ENCODE assay signal across 9 mouse cellular contexts in genomic region chr6:99065569-99066353, GRCm38 (mm10).
DNase-seq lines count a peak whose midpoint lies in the region; ATAC-seq and TF ChIP-seq lines count a peak whose summit lies in the region.
"Had no signal": no experiment of that assay in that cellular context is flagged by ENCODE, and none has a peak within 500 bp of the region (broad histone marks: within the 10 kb centered on the region; RNA-seq: fewer than 3 reads in every experiment).

No protein-coding gene starts in this region.

- no peak overlapping the region for H3K4me3 ChIP-seq in forebrain, embryonic 10.5 days
- no peak overlapping the region for H3K4me3 ChIP-seq in forebrain, postnatal 0 days (ENCODE audit: low read depth, low read length)

- H3K27ac ChIP-seq in forebrain, embryonic 10.5 days, result peak overlapping the region; percentile 32; the same call in 1 of the 2 replicates
- H3K27ac ChIP-seq in forebrain, postnatal 0 days (ENCODE audit: low read depth, low read length), result no peak overlapping the region

- H3K36me3 ChIP-seq in forebrain, embryonic 10.5 days (replicated peaks), result no peaks in the 10 kb centered on the region
- no peaks in the 10 kb centered on the region for H3K36me3 ChIP-seq in forebrain, postnatal 0 days (ENCODE audit: insufficient read depth)

- peaks cover 72% of the 10 kb centered on the region for H3K27me3 ChIP-seq in forebrain, embryonic 10.5 days (ENCODE audit: poor library complexity, severe bottlenecking)
- H3K27me3 ChIP-seq in forebrain, postnatal 0 days (ENCODE audit: insufficient read depth, low read length), result no peaks in the 10 kb centered on the region

- no peak for TF ChIP-seq CTCF in forebrain, postnatal 0 days (IDR thresholded peaks at IDR 0.05; ENCODE audit: low read depth)

- 66% methylated on average over 9 of the region's 9 CpGs for WGBS in forebrain, embryonic 10.5 days
- 58% methylated on average over 9 of the region's 9 CpGs for WGBS in forebrain, postnatal 0 days

- no peak for DNase-seq in forebrain, embryonic 10.5 days (ENCODE audit: extremely low spot score, low spot score)
- no peak for DNase-seq in forebrain, postnatal 0 days
- DNase-seq in NIH3T3 (ENCODE audit: low read depth), result peak; percentile 83
- peak; percentile 65 to 75 for DNase-seq in heart, adult 18-20 months
- peak; percentile 68 for DNase-seq in kidney, postnatal 10 days
- DNase-seq in ovary, postnatal 14 days (ENCODE audit: low spot score), result no peak
- DNase-seq in c-Kit-positive CD71-positive TER-119-positive erythroid progenitor cells, embryonic 14.5 days (ENCODE audit: low spot score), result no peak
- no peak for DNase-seq in left cerebral cortex, adult 11 months (ENCODE audit: low spot score)
- DNase-seq: midbrain, embryonic 14.5 days had no signal

- H3K9ac ChIP-seq in forebrain, postnatal 0 days, result no peak overlapping the region

- H3K4me2 ChIP-seq in forebrain, postnatal 0 days (ENCODE audit: low read depth), result no peak overlapping the region

- H3K9me3 ChIP-seq in forebrain, embryonic 10.5 days, result no peaks in the 10 kb centered on the region
- no peaks in the 10 kb centered on the region for H3K9me3 ChIP-seq in forebrain, postnatal 0 days (ENCODE audit: low read length)

- peaks cover 40% of the 10 kb centered on the region for H3K4me1 ChIP-seq in forebrain, embryonic 10.5 days
- 0 out of 2 replicates have a peak, but pooled peaks cover 6% of the 10 kb centered on the region for H3K4me1 ChIP-seq in forebrain, postnatal 0 days (ENCODE audit: insufficient read depth)

- no peak; the same call in 1 of the 2 replicates for ATAC-seq in forebrain, postnatal 0 days

Comparison
In these comparisons a context has a peak if more than half of its experiments do, and no peak if none do; other contexts are left out.
1. DNase-seq: peak in NIH3T3 (single experiment), heart, adult 18-20 months (2 of 2) and kidney, postnatal 10 days (single experiment); none in forebrain, embryonic 10.5 days (single experiment), forebrain, postnatal 0 days (single experiment), ovary, postnatal 14 days (single experiment), c-Kit-positive CD71-positive TER-119-positive erythroid progenitor cells, embryonic 14.5 days (single experiment) and left cerebral cortex, adult 11 months (single experiment).